Mouse (Mus musculus): ENCODE data around the gene Foxn3.

Gene Foxn3

DNA sequence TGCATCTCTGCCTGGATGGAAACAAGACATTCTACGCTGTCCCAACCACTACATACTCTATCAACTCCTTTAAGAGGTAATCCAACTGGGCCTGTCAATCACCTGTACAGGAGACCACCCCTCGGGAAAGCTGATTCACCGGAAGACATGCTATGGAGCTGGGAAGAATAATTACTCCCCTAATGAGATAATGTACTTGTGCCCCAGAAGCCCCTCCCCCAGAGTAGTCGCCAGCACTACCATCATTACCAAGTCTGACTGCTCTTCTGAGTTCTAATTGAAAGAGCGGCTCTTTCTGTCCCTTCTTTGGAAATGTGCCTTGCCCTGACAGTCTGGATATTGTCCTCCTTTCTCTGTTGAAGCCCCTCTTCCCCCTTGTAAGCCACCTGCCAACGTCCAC is 183.3 kb downstream of the Foxn3 start:
- DNase-seq, result no peak

DNA sequence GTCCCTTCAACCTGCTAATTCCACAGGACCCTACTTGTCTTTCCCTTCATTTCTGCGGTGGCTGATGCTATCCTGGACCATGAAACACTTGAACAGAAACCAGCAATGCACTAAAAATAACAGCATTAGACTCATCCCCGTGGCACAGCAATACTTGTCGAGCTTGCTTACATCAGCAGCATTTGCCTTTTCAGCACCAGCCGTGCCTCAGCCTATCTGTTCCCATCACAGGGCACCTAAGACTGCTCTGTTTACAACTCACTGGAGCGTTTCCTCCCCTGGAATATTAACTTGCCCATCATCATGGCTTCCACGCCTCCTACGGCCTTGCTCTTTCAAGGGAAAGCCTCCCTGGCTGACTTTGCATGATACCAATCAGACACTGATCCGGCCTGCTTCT is 185.1 kb downstream of the Foxn3 start:
- peak; percentile 31 for DNase-seq

DNA sequence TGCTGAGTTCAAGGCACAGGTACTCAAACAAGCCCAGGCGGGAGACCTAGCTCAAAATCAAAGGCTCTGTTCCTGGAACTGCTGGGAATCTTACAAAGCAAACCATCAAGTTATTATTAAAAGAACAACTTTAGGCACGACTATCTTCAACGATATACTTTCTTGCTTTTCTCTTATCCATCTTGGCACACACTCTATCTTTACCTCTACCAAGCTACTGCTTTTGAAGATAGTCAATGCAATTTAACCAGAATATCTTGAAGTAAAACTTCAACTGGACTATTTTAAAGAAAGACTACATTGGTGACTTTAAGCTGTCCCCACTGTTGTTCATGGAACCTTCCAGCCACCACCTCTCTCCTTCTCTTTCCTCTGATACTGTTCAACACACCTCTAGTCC is 185.7 kb downstream of the Foxn3 start:
- no peak for DNase-seq

DNA sequence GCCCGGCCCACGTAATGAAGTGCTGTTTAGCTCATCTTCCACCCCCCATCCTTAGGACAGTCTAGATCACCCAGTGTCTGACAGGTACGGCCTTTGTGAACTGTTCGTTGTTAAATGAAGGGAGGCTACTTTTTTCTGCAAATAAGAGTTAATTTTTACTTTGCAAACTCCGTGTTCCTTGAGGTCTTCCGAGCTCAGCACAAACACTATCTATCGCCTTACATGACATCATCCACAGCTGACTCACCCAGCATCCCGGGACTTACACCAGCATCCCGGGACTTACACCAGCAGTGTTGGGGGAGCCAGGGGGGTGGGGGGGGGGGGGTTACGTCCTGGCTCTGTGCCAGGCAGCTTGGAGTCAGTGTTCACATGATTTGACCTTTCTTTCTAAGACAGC is 186.3 kb downstream of the Foxn3 start:
- DNase-seq, result no peak

DNA sequence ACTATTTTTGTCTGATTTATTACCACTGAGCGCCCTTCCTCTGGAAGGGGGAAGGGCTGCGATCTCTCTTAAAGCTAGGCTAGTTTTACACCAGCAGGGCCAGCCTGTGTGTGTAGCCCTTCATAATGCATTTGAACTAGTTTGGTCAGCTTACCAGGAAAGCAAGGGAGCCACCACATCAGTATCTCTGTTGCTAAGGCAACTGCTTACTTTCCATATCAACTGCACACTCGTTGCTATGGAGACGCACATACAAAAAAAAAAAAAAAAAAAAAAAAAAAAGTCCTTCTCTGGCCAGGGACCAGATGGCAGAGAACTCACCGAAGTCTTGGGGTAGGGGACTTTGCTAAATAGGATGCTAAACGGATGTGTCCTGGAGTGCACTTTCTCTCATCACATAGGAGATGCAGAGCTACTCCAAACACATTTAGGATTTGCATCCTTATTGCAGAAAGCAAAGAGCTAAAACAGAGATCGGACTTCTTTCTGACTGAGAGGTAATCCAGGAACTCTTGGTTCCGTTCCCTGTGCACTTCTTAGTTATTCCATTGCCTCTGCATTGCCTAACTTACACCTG is 187.4 kb downstream of the Foxn3 start:
- DNase-seq, result peak; percentile 19

DNA sequence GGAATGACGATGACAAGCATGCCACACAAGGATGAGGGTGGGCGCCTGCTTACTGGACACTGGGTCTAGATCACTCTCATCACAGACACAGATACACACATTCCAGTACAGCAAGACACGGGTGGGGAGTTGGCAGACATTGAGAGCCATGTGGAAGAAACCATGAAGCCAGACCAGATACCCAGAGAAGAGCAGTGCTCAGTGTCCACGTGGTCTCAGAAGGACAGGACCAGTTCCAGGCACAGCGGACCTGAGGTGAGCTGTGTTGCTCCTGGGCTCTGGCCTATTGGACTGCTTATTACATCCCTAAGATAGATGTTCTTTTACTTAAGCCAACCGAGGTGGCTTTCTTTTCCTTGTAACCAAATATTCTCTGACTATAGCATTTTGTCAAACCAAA is 188.0 kb downstream of the Foxn3 start:
- DNase-seq, result no peak

DNA sequence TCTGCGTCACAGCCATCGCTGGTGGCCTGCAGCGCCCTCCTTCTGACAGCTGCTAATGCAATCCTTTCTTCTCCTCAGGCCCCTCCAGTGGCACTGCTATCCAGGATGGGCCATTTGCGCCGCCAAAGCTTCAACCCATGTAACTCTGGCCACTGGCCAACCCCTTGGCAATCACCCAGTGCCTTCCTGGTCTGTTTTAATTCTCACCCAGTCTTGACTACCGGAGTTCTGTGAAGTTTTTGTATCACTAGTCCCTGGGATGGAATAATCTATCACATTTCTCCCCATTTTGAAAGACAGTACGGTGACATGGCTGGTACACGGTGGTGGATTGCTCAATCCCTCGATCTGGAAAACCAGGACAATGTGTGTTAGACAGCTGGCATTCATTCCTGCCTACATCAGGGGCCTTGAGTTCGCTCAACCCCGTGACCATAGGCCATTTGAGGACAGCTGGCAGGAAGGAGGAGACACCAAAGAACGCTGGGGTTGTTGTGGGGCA is 189.2 kb downstream of the Foxn3 start:
- DNase-seq, result no peak

DNA sequence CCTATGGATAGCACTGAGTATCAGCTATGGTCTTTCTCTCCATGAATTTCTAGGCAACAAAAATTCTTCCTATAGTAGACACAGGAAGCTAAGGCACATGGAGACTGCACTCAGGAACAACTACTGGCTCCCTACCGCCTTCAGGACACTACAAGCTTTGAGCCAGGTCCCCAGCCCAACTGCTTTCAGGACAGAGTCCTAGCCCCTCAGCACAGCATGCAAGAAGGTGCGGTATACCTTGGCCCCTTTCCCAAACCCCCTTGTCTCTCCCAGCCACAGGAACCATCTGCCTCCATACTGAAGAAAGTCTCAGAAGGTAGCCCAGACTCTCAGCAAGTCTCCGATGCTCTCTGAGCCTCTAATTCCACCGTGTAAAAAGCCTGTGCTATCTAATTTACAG is 189.8 kb downstream of the Foxn3 start:
- DNase-seq, result no peak

DNA sequence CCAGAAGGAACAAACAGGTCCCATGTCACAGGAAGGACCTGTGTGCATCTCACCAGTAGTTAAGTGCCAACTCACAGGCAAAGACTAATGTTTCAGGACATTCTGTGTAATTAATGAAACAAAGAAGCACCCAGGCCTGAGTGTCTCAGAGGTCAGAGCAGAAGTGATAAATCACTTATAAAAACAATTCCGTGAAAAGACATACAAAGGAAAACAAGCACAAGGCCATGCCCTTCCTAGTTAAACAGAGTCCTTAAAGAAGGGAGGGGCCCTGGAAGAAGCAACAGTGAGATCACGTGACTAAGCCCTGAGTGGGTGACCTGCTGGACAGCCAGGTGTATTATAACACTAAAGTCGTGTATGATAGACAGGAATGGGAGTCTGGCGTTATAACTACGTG is 191.9 kb downstream of the Foxn3 start:
- no peak for DNase-seq

DNA sequence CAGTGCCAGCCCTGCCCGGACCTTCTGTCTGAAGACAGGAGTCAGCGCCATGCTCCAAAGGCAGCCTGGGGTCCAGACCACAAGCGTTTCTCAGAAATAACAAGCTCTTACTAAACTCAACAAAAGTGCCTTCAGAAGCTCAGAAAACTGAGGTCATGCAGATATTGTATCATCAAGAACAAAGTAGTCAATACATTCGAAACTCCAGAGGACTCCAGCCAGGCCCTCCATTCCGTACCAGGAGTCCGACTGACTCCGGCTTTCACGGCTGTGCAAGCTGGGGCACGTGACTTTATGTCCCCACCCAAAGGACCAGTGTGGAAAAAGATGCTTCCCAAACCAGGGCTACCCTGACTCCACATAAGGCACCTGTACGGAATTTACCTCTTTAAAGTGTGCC is 195.1 kb downstream of the Foxn3 start:
- no peak for DNase-seq

DNA sequence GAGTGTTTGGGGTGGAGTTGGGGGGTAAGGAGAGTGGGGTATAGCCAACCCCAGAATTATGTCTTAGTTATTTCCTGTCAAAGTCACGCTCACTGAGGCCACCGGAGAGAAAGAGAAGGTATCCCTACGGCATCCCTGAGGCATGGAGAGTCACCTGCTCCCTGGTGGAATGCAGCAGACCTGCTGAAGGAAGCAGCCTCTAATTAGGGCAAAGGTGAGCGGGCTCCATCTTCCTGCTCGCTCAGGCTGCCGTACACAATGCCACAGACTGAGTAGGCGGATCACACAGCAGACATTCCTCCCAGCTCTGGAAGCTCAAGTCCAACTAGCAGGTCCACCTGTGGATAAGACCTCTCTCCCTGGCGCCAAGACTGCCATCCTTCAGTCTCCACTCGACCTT is 197.4 kb downstream of the Foxn3 start:
- no peak for DNase-seq

DNA sequence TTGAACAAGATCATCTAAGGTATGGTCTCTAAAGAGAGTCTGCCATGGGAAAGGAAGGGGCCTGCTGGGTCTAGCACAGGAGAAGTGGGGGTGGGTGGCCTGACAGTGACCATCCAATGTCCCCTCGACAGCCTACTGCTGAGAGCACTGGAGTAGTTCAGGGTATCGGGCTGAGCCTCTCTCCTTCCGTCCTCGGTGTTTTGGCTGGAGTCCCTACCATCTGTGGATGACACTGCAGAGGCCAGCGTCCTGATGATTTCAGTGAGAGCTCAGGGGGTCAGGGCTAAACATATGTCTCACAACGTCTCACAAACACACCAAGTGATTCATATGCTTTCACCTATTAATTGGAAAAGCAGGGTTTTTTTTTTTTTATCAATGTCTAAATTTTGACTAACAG is 199.2 kb downstream of the Foxn3 start:
- DNase-seq, result no peak

DNA sequence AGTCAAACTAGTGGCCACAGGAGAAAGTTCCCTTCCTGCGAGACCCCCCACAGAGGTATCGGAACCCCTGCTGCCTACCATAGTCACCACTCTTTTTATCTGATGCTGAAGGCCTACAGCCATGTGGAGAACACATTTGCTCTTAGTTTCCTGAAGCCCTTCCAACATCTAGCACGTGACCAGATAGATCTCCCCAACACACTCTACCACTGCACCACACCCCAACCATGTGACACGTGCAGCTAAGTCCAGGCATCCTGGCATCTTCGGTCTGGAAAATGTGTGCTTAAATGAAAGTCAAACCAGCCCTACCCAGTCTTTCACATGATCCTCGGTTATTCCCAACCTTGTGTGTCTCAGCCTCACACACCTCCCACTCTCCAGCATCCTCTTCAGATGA is 200.4 kb downstream of the Foxn3 start:
- DNase-seq, result no peak

DNA sequence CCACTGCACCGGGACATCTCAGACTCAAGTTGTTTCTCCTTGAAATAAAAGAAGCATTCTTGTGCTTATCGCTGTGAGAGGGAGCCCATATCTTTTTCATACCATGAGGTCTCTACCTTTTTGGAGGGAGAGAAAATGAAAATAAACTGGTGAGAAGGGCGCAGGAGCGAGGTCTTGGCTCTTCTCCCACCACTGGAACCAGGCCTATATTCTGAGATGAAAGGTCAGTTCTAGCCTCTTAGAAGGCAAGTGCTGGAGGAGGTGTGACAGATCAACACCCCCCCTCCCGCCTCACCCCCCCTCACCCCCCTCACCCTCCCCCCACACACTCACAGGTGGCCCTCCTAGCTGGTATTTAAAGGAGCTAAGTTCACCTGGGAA is 201.6 kb downstream of the Foxn3 start:
- no peak for DNase-seq

DNA sequence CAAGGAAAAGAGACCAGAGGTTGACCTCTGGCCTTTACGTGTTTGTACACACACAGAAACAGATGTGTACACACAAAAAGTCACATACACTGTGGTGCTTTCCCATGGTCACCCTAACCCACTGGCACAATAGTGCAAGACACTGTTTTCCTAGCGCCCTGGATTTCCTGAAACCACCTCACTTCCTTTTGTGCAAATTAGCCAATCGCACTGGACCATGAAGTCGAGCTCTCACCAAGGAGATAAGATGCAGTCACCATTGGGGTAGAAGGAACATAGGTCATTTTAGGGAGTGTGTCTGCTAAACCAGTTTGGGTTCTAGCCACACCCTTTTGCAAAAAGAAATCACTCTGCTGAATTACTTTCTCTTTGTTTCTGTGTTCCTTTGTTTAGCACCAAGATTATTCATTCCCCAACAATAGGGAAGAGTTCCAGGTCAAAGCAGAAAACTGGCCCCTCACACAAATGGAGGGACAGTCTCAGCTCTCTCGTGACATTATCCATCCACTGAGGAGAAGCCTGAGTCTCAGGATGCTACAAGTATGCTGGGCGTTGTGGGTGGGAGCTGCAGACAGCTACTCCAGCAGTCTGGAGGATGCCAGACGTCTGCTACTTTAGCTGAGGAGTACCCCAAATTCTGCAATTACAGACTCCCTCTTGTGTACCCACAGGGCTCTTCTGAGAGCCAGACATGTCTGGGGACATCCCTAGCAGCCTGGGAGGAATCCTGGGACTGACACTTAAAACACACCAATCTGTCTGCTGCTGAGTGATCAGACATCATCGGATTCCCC is 202.2 kb downstream of the Foxn3 start:
- DNase-seq, result no peak

DNA sequence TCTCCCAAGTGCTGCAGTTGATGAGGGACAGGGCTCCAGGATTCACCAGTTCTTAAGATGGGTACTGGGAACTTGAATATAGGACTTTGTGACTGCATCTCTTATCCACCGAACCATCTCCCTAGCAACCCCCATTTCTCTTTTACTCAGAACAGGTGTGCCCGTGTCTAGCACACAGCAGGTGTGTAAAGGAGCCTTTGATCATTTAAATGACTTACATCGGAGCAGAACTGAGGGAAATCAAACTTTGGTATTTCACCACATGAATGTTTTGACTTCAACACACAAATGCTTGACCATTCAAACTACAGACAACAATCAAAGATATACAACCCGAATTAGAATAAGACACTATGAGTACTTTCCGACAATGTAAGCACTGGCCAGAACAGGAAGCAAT is 204.7 kb downstream of the Foxn3 start:
- no peak for DNase-seq

DNA sequence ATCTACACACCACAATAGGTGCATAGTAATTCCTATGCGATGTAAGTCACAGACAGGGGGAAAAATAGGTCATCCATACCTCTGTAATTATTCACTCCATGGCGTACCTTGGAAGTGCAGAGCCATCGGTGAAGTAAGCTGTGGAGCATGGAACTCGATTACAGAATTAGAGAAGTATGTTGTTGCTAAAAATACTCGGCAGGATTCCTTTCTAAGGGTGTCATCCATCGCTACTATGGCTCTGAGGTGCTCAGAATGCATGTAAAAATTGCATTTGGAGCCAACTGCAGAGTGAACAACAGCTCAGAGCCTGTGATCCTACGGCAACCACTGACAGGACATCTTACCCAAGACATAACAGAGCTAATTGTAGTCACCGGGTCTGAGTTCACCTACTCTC is 206.7 kb downstream of the Foxn3 start:
- DNase-seq, result no peak

DNA sequence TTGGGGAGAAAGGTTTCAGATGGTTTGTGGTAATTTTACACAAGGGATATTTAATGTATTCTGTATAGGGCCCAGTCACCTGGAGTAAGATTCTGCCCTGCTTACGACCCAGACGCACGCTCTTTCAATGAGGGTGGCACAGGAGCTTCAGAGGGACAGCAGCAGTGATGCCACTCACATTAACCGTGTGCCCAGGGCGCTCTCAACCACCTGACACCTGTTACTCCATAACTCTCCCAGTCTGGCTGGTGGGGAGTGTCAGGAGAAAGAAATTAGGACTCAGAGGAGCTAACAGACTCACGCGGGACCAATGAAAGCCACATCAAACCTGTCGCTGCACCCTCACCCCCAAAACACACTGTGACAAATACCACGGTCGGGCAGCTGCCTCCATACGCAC is 209.7 kb downstream of the Foxn3 start:
- DNase-seq, result no peak

DNA sequence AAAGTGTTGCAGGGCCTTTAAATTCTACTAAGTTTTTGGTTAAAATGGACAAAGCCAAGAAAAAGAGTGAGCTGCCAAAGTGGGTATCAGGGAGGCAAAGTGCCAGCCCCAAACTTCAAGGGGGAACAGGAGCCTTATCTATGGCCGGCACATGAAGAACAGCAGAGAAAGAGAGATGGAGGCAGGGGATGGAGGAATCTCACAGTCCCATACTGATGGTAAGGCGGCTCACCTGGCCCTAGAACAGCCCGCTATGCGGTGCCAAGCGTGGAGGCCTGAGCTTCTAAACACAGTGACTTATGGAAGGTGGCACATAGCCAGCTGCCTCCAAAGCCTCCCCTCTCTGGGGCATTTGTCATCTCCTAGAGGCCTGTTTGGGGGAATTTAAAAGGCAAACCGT is 210.8 kb downstream of the Foxn3 start:
- no peak for DNase-seq

DNA sequence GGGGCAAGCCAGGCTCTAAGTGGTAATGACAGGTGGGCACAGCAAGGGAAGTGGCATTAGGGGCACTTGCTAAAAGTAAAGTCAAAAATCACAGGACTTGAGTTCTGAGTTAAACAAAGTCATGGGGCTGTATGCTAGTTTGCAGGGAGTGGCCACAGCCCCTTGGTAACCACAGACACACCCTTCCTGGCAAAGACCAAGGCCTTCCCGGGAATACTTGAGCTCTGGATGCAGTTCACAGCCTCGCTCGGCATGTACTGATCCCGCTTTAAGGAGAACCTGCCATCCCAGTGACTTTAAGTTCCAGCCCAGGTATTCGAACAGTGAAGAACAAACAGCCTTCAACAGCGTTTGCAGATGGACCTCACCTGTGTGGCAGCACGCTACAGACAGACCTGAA is 211.2 kb downstream of the Foxn3 start:
- no peak for DNase-seq

DNA sequence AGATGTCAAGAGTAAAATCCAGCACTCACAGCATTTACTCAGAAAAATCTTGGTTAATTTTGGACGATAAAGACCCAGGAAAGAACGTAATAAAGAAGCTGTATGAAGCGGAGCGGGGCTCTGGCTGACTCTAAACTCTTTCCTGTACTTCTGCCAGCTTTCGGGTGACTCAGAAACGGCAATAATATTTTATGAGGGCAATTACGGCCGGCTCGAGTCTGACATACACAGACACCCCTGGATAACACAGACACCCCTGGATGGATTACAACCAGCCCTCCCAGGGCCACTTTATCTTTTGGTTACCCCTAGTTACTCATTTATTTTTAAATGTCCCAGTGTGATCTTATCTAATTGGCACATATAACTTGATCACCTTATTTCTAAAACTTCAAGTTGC is 211.7 kb downstream of the Foxn3 start:
- DNase-seq, result no peak

DNA sequence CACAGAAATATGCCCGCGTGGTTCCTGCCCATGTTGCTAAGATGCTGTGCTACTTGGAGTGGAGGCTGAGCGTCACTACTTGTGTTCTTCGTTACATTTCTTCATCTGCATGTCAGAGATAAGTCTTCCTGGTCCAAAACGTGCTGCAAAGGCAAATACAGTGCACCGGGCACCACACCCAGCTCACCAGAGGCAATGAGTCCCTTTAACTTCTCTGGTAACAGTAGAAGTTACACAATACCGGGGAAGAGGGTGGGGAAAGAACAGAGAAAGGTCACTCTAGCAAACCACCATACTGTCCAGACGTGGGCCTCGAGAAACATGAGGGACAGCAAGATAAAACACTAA is 213.8 kb downstream of the Foxn3 start:
- DNase-seq, result no peak

DNA sequence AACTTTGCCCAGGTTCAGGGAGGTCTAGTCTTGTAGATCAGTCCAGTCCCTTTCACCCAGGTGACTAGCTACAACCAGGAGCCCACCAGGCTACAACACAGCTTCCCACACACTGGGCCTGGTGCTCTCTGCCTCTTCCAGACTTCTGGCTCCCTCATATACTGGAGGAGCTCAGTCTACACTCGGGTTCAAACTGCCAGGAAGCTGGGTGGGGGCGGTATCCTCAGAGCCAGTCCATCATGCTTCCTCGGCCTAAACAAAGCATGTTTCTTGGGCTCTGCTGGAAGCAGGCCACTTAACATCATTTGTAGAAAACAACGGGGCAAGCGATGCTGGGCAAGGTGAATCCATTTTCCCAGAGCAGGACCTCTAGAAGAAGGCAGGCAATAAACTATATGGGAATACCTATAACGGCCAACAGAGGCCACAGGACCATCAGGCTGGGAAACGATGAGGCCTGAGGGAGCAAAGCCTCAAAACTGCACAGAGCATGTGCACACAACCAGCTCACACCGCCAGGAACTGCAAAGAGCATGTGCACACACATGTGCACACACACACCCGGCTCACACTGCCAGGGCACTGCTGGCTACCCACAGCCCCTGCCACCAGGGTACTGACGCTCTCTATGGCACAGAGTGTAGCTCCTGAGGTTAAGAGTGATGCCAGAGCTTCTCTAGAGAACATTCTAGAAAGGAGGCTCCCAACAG is 214.3 kb downstream of the Foxn3 start:
- DNase-seq, result no peak

DNA sequence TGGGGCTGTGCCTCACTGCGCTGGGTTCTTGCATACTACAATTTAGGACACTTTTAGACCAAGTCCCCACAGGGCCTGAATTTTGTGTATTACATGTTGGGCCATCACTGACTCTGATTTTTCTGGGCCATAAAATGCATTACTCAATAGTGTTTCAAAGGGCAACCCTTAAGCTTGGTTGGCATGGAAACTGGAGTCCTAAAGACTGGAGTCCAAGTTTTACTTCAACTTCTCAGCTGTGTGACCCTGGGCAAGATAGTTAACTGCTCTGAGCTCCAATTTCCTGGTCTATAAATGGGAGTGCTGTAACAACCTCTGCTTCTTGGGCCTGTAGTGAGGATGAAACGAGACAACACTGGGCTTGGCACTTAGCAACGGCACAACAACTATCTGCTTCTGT is 215.9 kb downstream of the Foxn3 start:
- no peak for DNase-seq

All from right cerebral cortex, postnatal 25 days (tissue).